Mouse (Mus musculus): ENCODE results near the gene Cask.

Cask gene

DNA sequence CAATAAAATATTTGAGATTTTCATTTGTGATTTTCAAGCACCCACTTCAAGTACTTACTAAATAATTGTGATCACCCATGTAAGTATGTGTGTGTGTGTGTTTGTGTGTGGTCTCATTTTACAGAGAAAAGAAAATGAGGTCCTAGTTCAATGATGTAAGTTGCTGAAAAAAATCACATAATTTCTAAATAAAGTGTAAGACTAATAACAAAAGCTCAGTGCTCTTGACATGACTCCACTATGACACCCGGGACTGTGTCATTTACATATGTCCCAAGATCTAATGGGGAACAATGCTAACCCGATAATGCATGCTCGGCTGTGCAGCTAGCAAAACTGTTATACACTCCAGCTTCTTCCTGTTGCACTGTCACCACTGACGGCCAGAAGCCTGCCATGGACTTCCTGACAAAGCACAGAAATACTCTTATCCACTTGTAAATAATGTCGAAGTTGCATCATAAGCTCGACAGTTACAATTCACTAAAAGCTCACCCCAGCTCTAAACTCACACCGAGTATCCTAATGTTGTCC lies 130.8 kb downstream of the Cask start:
- DNase-seq (ENCODE audit: low spot score in 2 of 2) = no peak

DNA sequence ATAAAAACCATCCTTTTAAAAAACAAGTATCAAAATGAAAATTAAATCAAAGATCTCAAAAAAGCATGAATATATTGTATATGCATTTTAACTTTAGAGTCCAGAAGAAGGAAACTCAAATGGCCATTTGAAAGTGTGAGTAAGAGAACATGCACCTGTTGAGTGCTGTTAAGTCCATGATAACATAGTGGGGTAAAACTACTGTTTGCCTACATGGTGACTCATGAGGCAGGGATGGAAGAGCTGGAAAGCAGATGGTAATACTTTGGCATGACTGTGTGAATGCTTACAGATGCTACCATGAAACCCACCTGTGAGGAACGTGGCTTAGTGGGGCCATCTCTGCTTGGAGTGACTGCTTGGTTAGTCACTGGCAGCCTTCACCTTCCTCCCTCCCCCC lies 132.9 kb downstream of the Cask start:
- no peak for DNase-seq (ENCODE audit: low spot score in 2 of 2)

DNA sequence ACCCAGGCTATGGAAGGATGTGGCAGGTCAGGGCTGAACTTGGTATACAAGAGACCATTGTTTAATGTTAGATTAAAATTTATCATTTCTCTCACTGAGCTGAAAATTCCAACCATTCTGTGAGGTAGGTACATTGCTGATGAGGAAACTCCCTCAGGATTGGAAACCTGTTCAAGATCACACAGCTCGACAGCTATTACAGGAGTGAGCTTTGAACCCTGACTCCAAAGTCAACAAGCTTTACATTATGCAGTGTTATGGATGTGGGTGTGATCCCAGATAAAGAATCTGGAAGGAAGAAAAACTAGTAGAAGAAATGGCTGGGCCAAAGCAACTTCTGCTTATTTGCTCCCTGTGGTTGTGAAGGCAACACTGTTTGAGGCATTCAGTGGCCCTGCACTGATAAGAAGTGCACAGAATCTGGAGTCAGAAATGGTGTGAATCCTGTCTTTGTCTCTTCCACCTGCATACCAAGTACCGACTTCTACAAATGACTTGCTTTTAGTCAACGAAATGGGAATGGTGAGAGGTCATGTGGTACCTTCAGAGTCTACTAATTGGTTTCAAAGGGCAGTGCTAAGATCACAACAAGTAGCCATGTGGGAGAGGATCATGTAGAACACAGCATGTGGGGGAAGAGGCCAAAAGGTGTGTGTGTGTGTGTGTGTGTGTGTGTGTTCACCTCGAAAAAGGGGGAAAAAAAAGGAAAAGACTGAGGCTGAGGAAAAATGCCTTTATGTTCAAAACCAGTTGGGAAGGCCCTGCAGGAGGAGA lies 134.2 kb downstream of the Cask start:
- no peak for DNase-seq (ENCODE audit: low spot score in 2 of 2)

DNA sequence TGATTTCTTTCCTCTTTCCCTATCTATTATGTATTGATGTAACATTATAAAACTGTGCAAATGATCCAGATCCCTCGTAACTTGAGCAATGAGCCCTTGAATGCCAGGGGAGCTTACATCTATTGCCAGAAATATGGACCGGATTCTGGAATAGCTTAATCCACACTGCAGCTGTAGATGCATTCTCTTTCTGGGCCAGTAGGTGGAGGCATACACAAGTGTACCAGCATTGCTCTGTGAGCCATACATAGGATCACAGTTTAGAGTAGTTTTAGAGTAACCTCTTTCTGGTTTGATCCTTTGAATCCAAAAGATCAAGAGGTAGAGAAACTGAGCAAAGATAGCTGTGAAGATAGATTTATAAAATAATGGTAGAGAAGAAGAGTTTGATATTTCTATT lies 141.0 kb downstream of the Cask start:
- DNase-seq (ENCODE audit: low spot score in 2 of 2) = peak in 1 of 2 experiments; percentile 19

DNA sequence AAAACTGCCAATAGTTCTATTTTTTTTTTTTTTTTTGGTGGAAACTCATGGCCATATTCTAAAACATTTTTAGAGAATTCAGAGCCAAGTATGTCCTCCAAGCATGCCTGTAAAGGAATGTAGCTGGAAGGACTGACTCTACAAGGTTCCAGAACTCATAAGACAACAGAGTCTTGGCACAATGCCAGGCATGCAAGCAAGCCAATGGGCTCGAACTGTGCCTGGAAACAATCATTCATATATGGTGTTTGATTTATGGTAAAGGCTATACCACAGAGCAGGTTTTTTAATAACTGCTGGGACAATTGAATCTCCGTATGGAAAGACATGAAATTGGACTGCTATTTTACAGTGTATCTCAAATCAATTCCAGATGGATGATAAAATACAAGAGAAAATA lies 146.1 kb downstream of the Cask start:
- DNase-seq (ENCODE audit: low spot score in 2 of 2) = no peak

GRCm38 (mm10) chrX:13700681-13701080 lies 150.5 kb downstream of the Cask start:
- no peak for DNase-seq (ENCODE audit: low spot score in 2 of 2)

DNA sequence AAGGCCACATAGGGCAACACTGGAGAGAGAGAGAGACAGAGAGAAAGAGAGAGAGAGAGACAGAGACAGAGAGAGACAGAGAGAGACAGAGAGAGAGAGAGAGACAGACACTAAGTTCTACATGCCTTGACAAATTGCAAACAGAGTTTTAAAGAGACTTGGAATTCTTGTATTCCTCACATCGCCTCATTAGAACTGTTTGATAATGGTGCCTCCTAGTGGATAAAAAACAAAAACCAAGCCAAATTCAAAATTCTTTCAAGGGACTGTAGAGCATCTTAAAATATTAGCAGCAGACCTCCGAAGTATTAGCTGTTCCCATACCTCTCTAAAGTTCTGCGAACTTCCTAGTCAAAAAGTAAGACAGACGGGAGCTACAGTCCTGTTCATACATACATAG lies 159.3 kb downstream of the Cask start:
- DNase-seq (ENCODE audit: low spot score in 2 of 2) = no peak

- DNase-seq (ENCODE audit: low spot score in 2 of 2) = no peak
These were observed 162.8 kb downstream of the Cask start for GRCm38 (mm10) chrX:13688356-13688755.

DNA sequence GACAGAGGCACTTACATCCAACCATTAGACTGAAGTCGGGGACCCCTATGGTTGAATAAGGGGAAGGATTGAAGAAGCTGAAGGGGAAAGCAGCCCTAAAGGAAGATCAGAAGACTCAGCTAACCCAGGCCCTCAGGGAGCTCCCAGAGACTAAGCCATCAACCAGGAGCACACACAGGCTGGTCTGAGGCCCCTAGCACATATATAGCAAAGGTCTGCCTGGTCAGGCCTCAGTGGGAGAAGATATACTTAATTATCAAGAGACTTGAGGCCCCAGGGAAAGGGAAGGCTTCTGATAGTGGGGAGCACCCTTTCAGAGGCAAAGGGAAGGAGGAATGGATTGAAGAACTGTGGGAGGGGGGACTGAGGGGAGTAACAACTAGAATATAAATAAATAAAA lies 164.6 kb downstream of the Cask start:
- no peak for DNase-seq (ENCODE audit: low spot score in 2 of 2)

GRCm38 (mm10) chrX:13681748-13682147 lies 169.4 kb downstream of the Cask start:
- DNase-seq (ENCODE audit: low spot score in 2 of 2) = no peak

DNA sequence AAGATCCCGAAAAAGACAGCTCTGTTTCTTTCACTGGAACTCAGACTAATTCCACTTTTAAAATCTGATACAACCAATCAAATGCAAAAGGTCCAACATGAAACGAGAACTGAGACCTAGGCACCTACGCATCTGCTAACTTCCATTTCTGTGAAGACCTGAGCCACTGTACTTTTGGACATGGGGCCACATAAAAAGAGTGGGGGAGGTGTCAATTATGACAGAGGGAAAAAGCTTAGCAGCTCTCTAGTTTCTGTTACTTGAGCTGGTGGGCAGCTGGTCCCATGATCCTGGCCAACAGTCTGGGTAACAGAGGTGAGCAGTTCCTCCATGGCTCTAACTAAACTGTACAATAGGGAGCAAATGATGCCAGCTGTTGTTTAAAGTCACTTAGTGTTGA lies 178.2 kb downstream of the Cask start:
- DNase-seq (ENCODE audit: low spot score in 2 of 2) = no peak

GRCm38 (mm10) chrX:13670342-13670741 lies 180.8 kb downstream of the Cask start:
- no peak for DNase-seq (ENCODE audit: low spot score in 2 of 2)

GRCm38 (mm10) chrX:13668867-13669266 lies 182.3 kb downstream of the Cask start:
- DNase-seq (ENCODE audit: low spot score in 2 of 2) = no peak

DNA sequence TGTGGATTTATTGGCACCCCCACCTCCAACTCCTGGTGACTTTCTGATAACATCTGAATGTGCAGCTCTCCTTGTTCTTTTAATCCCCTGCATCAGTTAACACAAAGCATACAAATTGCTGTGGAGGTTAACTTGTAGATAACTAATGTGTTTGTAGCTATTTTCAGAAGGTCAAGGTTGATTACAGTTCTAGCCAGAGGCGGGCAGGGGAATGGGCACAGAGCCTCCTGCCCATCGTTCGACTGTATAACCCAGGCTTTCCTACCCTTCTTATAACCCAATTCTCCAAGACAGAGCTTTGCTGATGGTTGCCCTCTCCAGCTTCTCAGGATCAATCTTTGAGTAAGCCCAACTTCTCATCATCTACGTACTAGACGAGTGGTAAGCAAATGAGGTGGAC lies 190.1 kb downstream of the Cask start, which contains the start of gene Gpr82:
Gene Gpr82, plus strand, starts transcription at position 301 of the 400 bp plus-strand sequence.
- DNase-seq (ENCODE audit: low spot score in 2 of 2) = no peak

DNA sequence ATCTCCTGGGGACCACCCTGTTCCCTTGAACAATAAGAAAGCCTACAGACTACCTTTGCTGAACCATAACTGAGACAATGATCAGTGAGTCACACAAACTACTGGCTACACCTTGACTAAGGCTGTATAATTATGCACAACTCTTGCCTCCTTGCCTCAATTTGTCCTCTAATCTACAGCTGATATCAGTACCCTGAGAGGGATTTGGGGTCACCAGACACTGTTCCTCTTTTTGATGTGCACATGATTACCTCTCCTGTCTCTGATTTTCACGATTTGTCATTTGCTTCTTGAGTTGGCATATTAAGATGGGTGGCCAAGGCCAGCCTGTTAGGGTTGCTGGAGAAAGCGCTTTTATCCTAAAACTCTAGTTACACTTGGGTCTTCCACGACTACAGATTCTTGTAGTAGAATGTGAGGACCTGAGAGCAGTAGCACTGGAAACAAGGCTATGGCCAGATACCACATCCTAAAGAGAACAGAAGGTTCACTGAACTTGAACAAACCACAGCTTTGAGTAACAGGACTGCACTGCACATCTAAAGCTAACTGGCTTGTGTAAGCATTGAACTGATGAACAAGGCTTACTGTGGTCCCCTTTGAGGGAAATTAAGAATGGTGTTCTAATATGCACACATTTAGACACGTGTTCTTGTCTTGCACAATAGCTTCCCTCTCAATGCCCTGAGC lies 191.8 kb downstream of the Cask start:
- DNase-seq (ENCODE audit: low spot score in 2 of 2) = no peak

DNA sequence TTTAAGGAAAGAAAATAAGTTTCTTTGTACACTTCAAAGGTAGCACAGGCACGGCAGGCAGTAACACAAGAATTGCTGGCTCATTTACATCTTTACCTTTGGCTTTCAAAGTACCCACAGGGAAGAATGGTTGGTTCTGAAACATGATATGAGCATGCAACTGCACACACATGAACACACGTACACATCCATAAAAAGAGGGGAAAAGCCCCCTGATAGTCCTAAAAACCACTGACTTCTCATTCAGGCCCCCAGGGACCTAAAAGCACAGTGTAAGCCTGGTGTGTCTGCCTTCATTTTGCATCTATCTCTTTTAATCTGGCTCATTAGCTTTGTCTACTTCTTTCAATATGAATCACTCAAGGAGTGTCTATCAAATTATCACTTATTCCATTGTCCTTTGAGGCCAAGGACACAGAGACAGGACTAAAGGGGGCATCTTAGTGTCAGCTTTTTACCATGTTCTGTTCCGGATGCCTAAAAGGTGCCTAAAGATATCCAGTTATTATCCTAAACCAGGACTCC lies 192.5 kb downstream of the Cask start:
- DNase-seq (ENCODE audit: low spot score in 2 of 2) = no peak

- DNase-seq (ENCODE audit: low spot score in 2 of 2) = peak in 1 of 2 experiments; percentile 61
These were observed 194.4 kb downstream of the Cask start for GRCm38 (mm10) chrX:13656721-13657120.

DNA sequence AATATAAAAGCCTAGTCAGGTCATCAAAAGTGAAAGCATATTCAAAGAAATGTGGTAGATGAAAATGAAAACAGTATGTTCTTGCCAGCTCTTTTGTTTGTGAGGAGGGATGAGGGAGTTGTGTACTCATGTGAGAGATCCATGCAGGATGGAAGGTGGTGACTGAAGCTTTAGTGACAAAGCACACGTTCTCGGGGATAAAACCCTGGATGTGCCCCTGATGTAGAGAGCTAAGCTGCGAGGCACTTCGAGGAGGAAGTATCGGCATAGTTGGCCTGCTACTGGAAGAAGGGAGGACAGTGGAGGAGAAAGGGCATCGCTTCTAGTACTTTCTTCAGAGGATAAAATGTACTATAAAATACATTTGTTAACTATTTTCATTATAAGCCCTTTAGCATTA lies 195.3 kb downstream of the Cask start:
- no peak for DNase-seq (ENCODE audit: low spot score in 2 of 2)

DNA sequence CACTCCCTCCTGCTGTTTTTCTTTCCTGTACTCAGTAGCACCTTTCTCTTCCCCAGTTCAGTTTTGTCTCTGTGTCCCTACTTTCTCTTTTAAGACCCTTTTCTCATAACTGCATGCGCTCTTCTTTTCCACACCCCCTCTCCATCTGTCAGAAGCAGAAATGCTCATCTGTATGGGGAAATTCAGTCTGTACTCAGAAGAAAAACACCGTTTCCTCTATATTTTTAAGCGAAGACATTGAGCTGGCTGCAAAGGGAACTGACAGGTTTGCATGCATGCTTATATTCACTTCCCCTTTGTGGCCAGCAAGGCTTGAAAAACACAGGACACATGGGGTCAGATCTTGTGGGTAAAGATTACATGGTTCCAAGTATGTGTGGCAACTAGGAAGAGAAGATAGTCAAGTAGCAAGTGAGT lies 196.2 kb downstream of the Cask start:
- no peak for DNase-seq (ENCODE audit: low spot score in 2 of 2)

DNA sequence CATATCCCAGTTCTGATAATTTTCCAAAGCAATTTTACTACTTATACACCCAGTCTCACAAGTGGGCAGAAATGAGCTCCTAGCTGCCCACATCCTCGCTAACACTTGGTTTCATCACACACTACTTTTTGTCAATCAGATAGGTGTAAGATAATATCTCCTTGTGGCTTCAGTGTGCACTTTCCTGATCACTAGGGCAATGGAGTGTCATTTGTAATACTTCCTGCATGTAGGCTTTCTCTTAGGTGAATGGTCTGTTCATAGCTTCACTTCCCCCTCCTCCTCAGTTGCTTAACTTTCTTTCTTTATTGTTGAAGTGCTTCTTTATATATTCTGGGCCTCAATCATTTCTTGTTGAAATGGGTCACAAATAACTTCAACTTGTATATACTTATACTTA lies 198.9 kb downstream of the Cask start:
- DNase-seq (ENCODE audit: low spot score in 2 of 2) = no peak

- DNase-seq (ENCODE audit: low spot score in 2 of 2) = no peak
These were observed 199.3 kb downstream of the Cask start for GRCm38 (mm10) chrX:13651889-13652288.

DNA sequence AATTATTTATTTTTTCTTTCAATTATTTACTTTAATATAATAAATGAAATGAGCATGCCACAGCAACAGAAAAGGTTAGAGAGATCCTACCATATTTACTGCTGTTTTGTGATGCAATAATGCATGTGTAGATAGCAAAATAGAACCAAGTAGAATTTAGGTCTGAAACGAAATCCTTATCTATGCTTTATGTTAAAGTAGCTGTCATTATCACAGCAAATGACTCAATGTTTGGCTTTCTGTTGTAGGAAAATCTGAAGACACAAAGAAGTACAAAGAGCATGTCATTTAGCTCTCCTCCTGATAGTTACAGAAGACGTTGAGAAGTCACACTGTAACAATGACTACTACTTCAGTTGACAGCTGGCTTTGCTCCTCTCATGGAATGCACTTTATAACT lies 212.3 kb downstream of the Cask start:
- no peak for DNase-seq (ENCODE audit: low spot score in 2 of 2)

DNA sequence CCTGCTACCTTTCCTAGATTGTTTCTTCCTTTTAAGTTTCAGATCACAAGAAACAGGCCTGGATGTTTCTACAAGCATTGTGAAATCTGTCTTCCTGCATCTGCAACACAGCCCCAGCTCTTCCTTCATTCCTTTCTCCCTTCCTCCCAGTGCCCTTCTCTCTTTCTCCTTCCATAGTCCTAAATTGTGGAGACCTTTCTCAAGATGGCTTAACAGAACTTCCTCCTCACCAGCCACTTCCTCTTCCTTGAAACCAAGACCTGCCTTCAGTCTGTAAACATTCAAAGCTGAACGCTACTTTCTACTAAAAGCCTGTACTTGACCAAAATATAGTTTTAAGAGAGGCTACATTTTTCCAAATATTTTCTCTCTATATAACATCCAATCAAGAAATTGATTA lies 214.8 kb downstream of the Cask start:
- no peak for DNase-seq (ENCODE audit: low spot score in 2 of 2)
